Mouse (Mus musculus) cerebellum, postnatal 10 days (tissue): ENCODE measurements around the gene Syt8.
"Not testable (repeated sequence)": the region's sequence is repeated elsewhere in the genome, so short reads cannot be mapped to it uniquely, and the experiment has no call there.

Source experiments
- DNase-seq, 2 experiments: peaks; one replicate each; pipeline ENCODE4 v3.0.0; 2021; ENCODE audit warnings: mixed read lengths in 2 of 2

The Syt8 gene

GRCm38 (mm10) chr7:142434137-142434865 lies at the start of gene Syt8:
Gene Syt8 (plus strand): TSS chr7:142434850.
- no peak for DNase-seq

- no peak for DNase-seq
Measured at GRCm38 (mm10) chr7:142385742-142386403, 48.8 kb upstream of the Syt8 start.

GRCm38 (mm10) chr7:142386621-142387201 lies 47.9 kb upstream of the Syt8 start:
- DNase-seq = peak; percentile 22 to 27

- peak; percentile 99 for DNase-seq
Measured at GRCm38 (mm10) chr7:142387419-142388148, 47.1 kb upstream of the Syt8 start, which contains the start of gene Ctsd. Gene Ctsd (minus strand): TSS chr7:142388038.

- DNase-seq = no peak
Measured at GRCm38 (mm10) chr7:142388198-142388597, 46.5 kb upstream of the Syt8 start.

GRCm38 (mm10) chr7:142388740-142389139 lies 45.9 kb upstream of the Syt8 start:
- DNase-seq = no peak

- DNase-seq = no peak
Measured at GRCm38 (mm10) chr7:142389961-142390650, 44.5 kb upstream of the Syt8 start.

GRCm38 (mm10) chr7:142391108-142391507 lies 43.5 kb upstream of the Syt8 start:
- no peak for DNase-seq

GRCm38 (mm10) chr7:142391609-142392008 lies 43.0 kb upstream of the Syt8 start:
- no peak for DNase-seq

- DNase-seq = no peak
Measured at GRCm38 (mm10) chr7:142393191-142393590, 41.5 kb upstream of the Syt8 start.

- no peak for DNase-seq
Measured at GRCm38 (mm10) chr7:142394261-142395190, 40.1 kb upstream of the Syt8 start.

- DNase-seq = no peak
Measured at GRCm38 (mm10) chr7:142395472-142395871, 39.2 kb upstream of the Syt8 start.

- DNase-seq = no peak
Measured at GRCm38 (mm10) chr7:142396611-142397010, 38.0 kb upstream of the Syt8 start.

GRCm38 (mm10) chr7:142398052-142398451 lies 36.6 kb upstream of the Syt8 start:
- no peak for DNase-seq

- DNase-seq = no peak
Measured at GRCm38 (mm10) chr7:142399250-142399649, 35.4 kb upstream of the Syt8 start.

- no peak for DNase-seq
Measured at GRCm38 (mm10) chr7:142400112-142400749, 34.4 kb upstream of the Syt8 start.

- DNase-seq = peak; percentile 34 to 41
Measured at GRCm38 (mm10) chr7:142400750-142401142, 33.9 kb upstream of the Syt8 start.

GRCm38 (mm10) chr7:142403591-142403990 lies 31.1 kb upstream of the Syt8 start:
- no peak for DNase-seq

GRCm38 (mm10) chr7:142405134-142405533 lies 29.5 kb upstream of the Syt8 start:
- DNase-seq = not testable (repeated sequence)

GRCm38 (mm10) chr7:142407935-142408334 lies 26.7 kb upstream of the Syt8 start:
- DNase-seq = no peak

- DNase-seq = peak; percentile 53 to 55
Measured at GRCm38 (mm10) chr7:142408686-142409085, 26.0 kb upstream of the Syt8 start.
